Mouse (Mus musculus) kidney, postnatal 0 days (tissue): Measurements from ENCODE around the gene Smo. TPM values are rescaled to one million over a fixed set of nuclear protein-coding genes. Genes with fewer than 3 reads are reported as not detected.

ENCODE experiments used
- ATAC-seq: fragments of 200-750 bp; cut with Nextera tagmentation; replicated peaks from 2 replicates; pipeline ENCODE4 v1.8.0; 2017; ENCODE audit warnings: low read depth, moderate number of reproducible peaks, moderate TSS enrichment, moderate library complexity; ENCODE audit not compliant: low FRiP score
- DNase-seq: peaks from one replicate; pipeline ENCODE4 v3.0.0-alpha.2; 2016; ENCODE audit warnings: low spot score
- H3K27ac ChIP-seq: fragments of 300-500 bp; sonication (generic); 2 replicates; pipeline ENCODE4 v1.5.1; 2014; ENCODE audit warnings: mild to moderate bottlenecking
- H3K27me3 ChIP-seq: fragments of 300-500 bp; sonication (generic); 2 replicates; pipeline ENCODE4 v1.6.1; 2014; ENCODE audit warnings: low read length, mixed read lengths; ENCODE audit not compliant: insufficient read depth
- H3K36me3 ChIP-seq: fragments of 300-500 bp; sonication (generic); 2 replicates; pipeline ENCODE4 v1.6.1; 2014; ENCODE audit warnings: low read length, mixed read lengths; ENCODE audit not compliant: insufficient read depth
- H3K4me1 ChIP-seq: fragments of 300-500 bp; sonication (generic); replicated peaks from 2 replicates; pipeline ENCODE4 v1.6.1; 2014; ENCODE audit warnings: antibody characterized with exemption, low read length, mixed read lengths; ENCODE audit not compliant: insufficient read depth
- H3K4me2 ChIP-seq: fragments of 300-500 bp; sonication (generic); 2 replicates; pipeline ENCODE4 v1.6.1; 2014; ENCODE audit warnings: mild to moderate bottlenecking, low read length, moderate library complexity, mixed read lengths
- H3K4me3 ChIP-seq: fragments of 300-500 bp; sonication (generic); replicated peaks from 2 replicates; pipeline ENCODE4 v1.5.1; 2014; ENCODE audit warnings: low read depth, low read length
- H3K9ac ChIP-seq: fragments of 300-500 bp; sonication (generic); 2 replicates; pipeline ENCODE4 v1.6.1; 2014; ENCODE audit warnings: low read depth, low read length
- H3K9me3 ChIP-seq: fragments of 300-500 bp; sonication (generic); replicated peaks from 2 replicates; pipeline ENCODE4 v1.6.1; 2016; ENCODE audit warnings: low read length, inconsistent platforms, mixed read lengths
- CTCF ChIP-seq: IDR thresholded peaks from 2 replicates; pipeline ENCODE4 v1.5.1; 2016; ENCODE audit warnings: antibody characterized with exemption, low read depth, mild to moderate bottlenecking, moderate library complexity
- WGBS: fragments of 180-500 bp; shearing (Covaris S2); extraction: QIAGEN DNeasy Blood & Tissue Kit; methylation state at CpG from one replicate; pipeline ENCODE4 v1.1.7; 2014; 5-methylcytosine and 5-hydroxymethylcytosine counted together
- polyA plus RNA-seq: library from polyadenylated mRNA; unstranded; fragments of >200 nt; fragmentation: Nextera tagmentation; extraction: Ambion mirVana; gene quantifications from 2 replicates; pipeline ENCODE4 v1.2.1, GENCODE M21; 2015

Smo gene
- polyA plus RNA-seq, 1 experiment from 2014 or later, result 27.5 TPM

GRCm38 (mm10) chr6:29788779-29789350, 53.6 kb downstream of the Smo start:
- H3K9me3 ChIP-seq, result no peaks in the 10 kb centered on the region
- no peaks in the 10 kb centered on the region for H3K4me1 ChIP-seq
- no peak for DNase-seq
- no peak for TF ChIP-seq CTCF
- ATAC-seq, result no peak
- H3K9ac ChIP-seq, result no peak overlapping the region
- no peak overlapping the region for H3K4me3 ChIP-seq
- no peak overlapping the region for H3K27ac ChIP-seq
- H3K27me3 ChIP-seq, result no peaks in the 10 kb centered on the region
- no peaks in the 10 kb centered on the region for H3K36me3 ChIP-seq
- no peak overlapping the region for H3K4me2 ChIP-seq
- WGBS, result 67% methylated on average over 3 of the region's 3 CpGs

GRCm38 (mm10) chr6:29790014-29790698, 54.9 kb downstream of the Smo start:
- no peaks in the 10 kb centered on the region for H3K36me3 ChIP-seq
- no peak overlapping the region for H3K9ac ChIP-seq
- WGBS, result 88% methylated on average over 3 of the region's 3 CpGs
- no peaks in the 10 kb centered on the region for H3K4me1 ChIP-seq
- no peak for DNase-seq
- TF ChIP-seq CTCF, result no peak
- no peak overlapping the region for H3K4me3 ChIP-seq
- H3K27ac ChIP-seq, result no peak overlapping the region
- H3K4me2 ChIP-seq, result no peak overlapping the region
- no peak for ATAC-seq
- H3K9me3 ChIP-seq, result no peaks in the 10 kb centered on the region
- no peaks in the 10 kb centered on the region for H3K27me3 ChIP-seq

DNA sequence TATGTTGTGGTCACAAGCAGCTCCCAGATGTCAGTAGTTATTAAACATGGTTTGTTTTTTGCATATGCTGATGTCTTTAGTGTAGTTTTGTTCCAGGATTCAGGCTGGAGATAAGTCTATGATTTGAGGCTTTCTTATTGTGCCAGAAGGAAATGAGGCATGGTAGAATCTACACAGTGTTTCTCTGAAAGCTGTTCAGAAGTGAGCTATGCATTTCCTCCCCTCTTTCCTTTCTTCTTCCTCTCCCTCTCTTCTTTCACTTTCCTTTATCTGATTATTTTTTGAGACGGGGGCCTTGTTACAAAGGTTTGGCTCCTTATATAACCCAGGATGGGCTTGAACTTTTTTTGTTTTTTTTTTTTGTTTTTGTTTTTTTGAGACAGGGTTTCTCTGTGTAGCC, 58.2 kb downstream of the Smo start:
- ATAC-seq (no peak), DNase-seq (no peak)
- H3K27ac ChIP-seq, result no peak overlapping the region
- H3K27me3 ChIP-seq, result no peaks in the 10 kb centered on the region
- 78% methylated on average over 1 of the region's 1 CpGs for WGBS
- no peak for TF ChIP-seq CTCF
- H3K36me3 ChIP-seq, result no peaks in the 10 kb centered on the region
- no peak overlapping the region for H3K9ac ChIP-seq
- no peak overlapping the region for H3K4me3 ChIP-seq
- H3K4me1 ChIP-seq, result no peaks in the 10 kb centered on the region
- no peaks in the 10 kb centered on the region for H3K9me3 ChIP-seq
- no peak overlapping the region for H3K4me2 ChIP-seq

GRCm38 (mm10) chr6:29794582-29794981, 59.3 kb downstream of the Smo start:
- Histone ChIP-seq H3K27me3 (no peaks in the 10 kb centered on the region), H3K9me3 (no peaks in the 10 kb centered on the region), H3K27ac (no peak overlapping the region), H3K9ac (no peak overlapping the region), H3K4me3 (no peak overlapping the region), H3K36me3 (no peaks in the 10 kb centered on the region), H3K4me1 (no peaks in the 10 kb centered on the region), H3K4me2 (no peak overlapping the region)
- TF ChIP-seq CTCF, result no peak
- WGBS, result 79% methylated on average over 6 of the region's 6 CpGs
- ATAC-seq (no peak), DNase-seq (no peak)

DNA sequence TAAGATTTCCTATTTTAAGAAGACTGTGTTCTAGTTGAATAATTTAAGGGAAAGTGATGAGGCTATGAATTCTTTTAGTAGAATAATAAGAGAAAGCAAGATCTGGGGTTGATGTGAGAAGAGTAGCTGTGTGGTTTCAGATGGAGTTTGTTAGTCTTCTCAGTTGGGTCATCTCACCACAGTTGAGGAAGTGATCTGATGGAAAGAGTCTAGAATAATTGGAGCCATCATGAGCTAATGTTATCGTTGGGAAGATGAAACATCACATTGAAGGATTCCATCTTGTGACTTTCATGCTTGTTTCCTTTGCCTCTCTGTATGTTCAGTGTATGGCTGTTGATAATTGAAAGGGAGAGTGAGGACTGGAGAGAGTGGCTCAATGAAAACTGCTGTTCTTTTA, 67.7 kb downstream of the Smo start:
- DNase-seq (no peak), ATAC-seq (no peak)

DNA sequence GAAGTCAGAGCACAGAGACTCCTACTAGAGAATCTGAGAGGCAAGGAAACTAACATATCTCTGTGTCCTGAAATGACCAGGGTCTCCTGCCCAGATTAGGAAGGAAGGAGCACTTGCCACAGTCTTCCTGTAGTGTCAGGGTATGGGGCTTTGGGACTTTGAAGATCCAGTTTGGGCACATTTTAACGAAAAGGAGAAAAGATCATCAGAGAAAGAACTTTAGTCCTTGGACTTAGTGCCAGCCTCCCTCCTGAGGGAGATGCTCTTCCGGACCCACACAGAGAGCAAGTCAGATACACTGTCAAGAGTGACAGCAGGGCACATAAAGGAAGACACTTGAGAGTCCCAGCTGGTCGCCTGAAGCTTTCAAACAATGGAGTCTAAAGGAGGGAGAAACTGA, 68.7 kb downstream of the Smo start:
- no peak for DNase-seq
- Histone ChIP-seq H3K9me3 (no peaks in the 10 kb centered on the region), H3K36me3 (no peaks in the 10 kb centered on the region), H3K4me1 (no peaks in the 10 kb centered on the region), H3K4me2 (no peak overlapping the region), H3K27me3 (no peaks in the 10 kb centered on the region), H3K9ac (no peak overlapping the region), H3K27ac (no peak overlapping the region), H3K4me3 (no peak overlapping the region)
- 60% methylated on average over 3 of the region's 3 CpGs for WGBS
- TF ChIP-seq CTCF, result no peak
- ATAC-seq, result no peak

More for the DNA sequence above, 67.7 kb downstream of the Smo start:
- H3K27me3 ChIP-seq, result no peaks in the 10 kb centered on the region
- no peaks in the 10 kb centered on the region for H3K9me3 ChIP-seq
- no peaks in the 10 kb centered on the region for H3K36me3 ChIP-seq
- 81% methylated on average over 1 of the region's 1 CpGs for WGBS
- no peak overlapping the region for H3K27ac ChIP-seq
- H3K4me2 ChIP-seq, result no peak overlapping the region
- H3K4me1 ChIP-seq, result no peaks in the 10 kb centered on the region
- H3K4me3 ChIP-seq, result no peak overlapping the region
- no peak for TF ChIP-seq CTCF
- H3K9ac ChIP-seq, result no peak overlapping the region
